Mouse (Mus musculus) cerebellum, adult 8-10 months (tissue): ENCODE data around the gene Wap.

Experiments
- DNase-seq: peaks from one replicate; pipeline ENCODE4 v3.0.0; 2022

The Wap gene

GRCm38 (mm10) chr11:6596205-6596604 is 42.2 kb downstream of the Wap start:
- no peak for DNase-seq

GRCm38 (mm10) chr11:6595339-6595738 is 43.1 kb downstream of the Wap start:
- DNase-seq = no peak

GRCm38 (mm10) chr11:6594845-6595244 is 43.6 kb downstream of the Wap start:
- DNase-seq = no peak

- DNase-seq = no peak
Measured at GRCm38 (mm10) chr11:6593406-6593805, 45.0 kb downstream of the Wap start.

- no peak for DNase-seq
Measured at GRCm38 (mm10) chr11:6590933-6591675, 47.3 kb downstream of the Wap start.

GRCm38 (mm10) chr11:6589838-6590237 is 48.6 kb downstream of the Wap start:
- DNase-seq = no peak

GRCm38 (mm10) chr11:6588295-6588694 is 50.1 kb downstream of the Wap start:
- no peak for DNase-seq

- peak; percentile 71 for DNase-seq
Measured at GRCm38 (mm10) chr11:6587249-6587940, 51.0 kb downstream of the Wap start.

GRCm38 (mm10) chr11:6586660-6587059 is 51.8 kb downstream of the Wap start:
- no peak for DNase-seq

- no peak for DNase-seq
Measured at GRCm38 (mm10) chr11:6585748-6586147, 52.7 kb downstream of the Wap start.
